Mouse (Mus musculus): ENCODE results near the gene Grap2.

Gene Grap2

DNA sequence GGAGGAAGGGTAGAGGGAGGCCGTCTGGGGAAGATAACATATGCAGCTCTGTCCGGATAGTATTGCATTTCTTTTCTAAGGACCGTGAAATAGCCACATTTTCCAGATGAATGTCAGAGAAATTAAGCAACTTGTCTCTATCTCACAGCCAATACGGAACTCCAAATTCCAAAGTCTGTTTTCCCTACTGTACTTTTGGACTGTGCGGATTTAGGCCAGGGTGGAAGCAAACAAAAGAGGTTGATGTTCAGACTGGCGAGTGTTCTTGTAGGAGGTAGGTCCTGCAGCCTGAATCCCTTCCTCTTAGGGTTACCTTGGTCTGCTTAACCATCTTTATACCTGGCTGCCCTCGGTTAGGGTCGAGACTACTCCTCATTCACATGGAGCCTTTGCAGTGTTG lies 109.9 kb downstream of the Grap2 start:
- DNase-seq (ENCODE audit: extremely low read depth, low read depth) = no peak

DNA sequence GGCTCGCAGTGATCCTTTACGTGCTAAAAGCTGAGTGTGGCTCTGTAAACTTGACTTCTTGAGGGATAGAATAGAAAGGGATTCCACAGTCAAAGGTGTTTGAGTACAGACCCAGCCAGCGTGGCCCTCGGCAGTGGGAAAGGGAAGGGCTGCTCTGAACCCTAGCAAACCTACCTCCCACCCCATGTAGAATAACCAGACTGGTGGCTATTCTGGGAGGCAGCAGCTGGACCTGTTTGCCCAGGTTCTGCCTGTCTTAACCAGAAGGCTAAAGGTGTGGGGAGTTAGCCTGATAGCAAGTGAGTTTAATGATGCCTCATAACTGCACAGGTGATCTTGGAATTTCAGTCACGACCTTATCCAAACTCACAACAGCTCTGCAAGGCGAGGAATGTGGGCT lies 110.8 kb downstream of the Grap2 start:
- no peak for DNase-seq (ENCODE audit: extremely low read depth, low read depth)

DNA sequence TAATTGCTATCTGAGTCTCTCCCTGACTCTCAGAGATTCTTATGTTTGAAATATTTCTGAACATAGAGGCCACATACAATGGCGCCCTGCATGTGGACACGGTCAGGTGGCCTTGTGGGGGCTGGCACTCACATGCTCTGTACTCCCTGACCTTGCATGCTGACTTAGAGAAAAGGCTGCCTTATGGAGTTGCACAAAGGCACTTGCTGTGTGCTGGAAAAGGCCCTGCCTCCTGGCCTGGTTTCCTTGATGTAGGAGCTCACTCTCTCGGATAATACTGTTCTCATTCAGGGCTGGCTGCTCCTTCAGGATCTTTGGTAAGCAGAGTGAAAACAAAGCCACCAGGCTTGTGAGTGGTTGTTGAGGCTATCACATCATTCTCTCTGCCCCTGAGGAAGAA lies 111.6 kb downstream of the Grap2 start:
- DNase-seq (ENCODE audit: extremely low read depth, low read depth) = no peak

DNA sequence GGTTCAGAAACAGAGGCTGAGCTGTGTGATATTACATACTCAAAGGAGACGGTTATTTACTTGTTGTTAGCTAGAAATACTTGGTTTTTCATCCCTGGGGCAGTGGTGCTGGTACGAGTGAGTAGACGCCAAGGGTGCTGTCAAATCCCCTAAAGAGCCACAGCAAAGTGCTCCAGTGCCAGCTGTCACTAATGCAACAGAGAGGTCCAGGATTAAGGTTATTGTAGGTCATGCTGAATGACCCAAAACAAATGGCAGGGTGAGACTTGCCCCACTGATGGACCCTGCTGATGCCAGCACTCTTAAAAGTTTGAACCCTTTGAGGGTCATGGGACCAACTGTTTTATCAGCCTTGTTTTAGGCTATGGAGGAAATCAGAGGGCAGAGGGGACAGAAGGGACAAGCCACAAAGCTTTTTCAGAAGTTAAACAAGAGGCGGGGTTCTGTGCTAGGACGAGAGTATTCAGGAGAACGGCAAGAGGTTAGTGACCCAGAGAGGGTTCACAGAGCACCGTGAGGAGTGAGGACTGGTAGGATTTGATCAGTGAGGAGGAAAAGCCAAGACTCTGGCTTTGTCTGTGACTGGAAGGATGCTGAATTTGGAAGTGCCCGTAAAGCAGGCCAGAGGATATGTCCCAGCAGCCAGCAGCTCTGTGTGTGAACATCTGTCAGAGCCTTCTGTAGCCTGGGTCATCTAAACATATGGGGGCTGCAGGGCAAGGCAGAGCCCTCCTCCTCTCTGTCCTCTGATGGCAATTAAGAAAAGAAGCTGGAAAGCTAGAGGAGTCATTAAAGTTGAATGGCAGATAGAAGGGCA lies 112.6 kb downstream of the Grap2 start:
- no peak for DNase-seq (ENCODE audit: extremely low read depth, low read depth)

DNA sequence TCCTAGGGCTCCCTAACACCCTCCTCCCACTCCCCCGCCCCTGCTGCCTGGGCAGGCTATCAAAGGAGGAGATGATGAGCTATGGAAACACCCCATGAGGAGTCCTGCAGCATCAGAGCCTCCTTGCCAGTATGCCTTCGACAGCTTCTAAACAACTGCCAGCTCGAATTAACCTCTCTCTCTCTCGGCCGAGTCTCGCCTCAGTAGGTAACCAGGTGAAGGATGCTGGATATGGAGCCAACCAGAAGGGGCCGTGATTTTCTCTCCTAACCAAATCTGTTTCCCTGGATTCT lies 113.2 kb downstream of the Grap2 start:
- DNase-seq (ENCODE audit: extremely low read depth, low read depth) = no peak

DNA sequence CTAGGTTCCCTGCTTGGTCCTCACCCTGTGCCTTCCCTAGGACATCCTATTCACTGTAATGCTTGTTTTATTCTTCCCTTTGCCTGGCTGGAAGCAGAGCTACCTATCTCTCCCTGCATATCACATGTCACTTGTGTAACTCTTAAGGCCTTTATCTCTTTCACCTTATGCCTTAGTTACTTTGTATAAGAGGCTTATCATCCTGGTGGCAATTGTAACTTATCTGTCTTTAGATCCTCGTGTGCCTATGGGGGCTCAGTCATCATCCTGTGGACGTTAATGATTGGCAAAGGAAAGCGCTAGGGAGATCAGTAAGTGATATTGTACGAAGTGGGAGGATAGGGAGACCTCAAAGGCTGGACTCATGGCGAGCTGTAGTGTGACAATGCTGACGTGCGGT lies 116.1 kb downstream of the Grap2 start:
- DNase-seq (ENCODE audit: extremely low read depth, low read depth) = no peak

DNA sequence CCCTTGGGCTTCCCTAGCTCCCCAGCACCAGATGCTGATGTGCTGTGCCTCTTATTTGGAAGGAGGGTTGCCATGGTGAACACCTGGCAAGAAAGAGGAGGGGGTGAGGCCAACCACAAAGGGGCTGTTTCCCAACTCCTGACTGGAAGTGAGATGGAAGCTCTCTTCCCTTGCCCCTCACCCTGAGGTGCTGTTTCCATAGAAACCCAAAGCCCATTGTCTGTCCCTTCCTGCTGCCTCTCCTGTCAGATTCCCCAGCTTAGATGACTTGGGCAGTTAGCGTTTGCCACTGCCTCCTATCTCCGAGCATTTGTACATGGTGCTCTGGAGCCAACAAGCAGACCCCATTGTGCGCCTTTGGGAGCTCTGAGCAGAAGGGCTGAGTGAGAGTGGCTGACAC lies 121.1 kb downstream of the Grap2 start:
- no peak for DNase-seq (ENCODE audit: extremely low read depth, low read depth)

DNA sequence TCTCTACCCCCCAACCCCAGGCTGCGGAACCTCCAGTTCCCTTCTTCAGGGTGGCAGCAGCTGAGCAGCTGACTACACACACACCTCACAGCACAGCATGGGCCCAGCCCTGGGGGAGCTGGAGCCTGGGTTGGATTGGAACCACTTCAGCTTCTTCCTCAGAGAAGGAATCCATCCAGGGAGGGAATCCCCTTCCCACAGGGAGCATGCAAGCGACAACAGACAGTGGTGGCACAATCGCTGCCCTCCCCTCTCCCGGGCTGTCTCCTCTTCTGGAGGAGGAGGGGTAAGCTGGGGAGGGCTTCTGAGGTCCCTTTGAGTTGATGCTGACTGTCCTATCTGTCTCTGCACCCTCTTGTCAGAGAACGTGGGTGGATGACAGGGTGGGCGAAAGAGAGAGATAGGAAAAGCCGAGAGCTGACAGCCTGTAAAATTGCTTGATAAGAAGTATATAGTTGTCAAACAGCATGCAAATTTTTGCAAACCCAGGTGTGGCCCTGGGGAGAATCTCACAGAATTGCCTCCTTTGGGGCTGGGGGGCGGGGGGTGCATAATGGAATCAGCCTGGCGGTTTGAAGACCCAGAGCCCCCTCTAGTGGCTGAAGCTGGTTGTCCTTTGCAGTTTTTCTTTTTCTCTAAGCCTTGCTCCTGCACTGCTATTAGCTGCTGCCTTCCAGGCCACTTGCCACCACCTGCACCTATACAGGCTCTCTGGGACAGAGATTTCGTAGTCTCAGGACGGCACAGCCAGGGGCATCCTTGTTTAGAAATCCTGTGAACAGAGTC lies 121.9 kb downstream of the Grap2 start:
- no peak for DNase-seq (ENCODE audit: extremely low read depth, low read depth)

DNA sequence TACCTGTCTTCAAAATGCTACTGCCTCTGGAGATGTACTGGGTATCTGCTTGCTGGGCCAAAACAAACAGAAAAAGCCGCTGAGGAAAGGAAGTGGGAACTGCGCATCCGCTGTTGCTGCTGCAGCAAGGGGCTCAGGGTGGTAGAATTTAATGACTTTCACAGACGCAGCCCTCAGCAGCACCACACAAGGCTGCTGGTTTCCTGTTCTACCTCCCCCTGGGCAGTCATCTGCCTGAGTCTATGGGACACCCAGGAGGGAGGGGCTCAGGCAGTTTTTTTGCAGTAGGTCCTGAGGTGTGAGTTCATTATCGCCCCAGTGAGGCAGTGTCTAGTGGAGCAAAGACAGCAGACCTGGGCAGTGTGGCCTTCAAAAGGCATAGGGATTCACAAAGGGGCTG lies 125.2 kb downstream of the Grap2 start:
- DNase-seq (ENCODE audit: extremely low read depth, low read depth) = no peak

DNA sequence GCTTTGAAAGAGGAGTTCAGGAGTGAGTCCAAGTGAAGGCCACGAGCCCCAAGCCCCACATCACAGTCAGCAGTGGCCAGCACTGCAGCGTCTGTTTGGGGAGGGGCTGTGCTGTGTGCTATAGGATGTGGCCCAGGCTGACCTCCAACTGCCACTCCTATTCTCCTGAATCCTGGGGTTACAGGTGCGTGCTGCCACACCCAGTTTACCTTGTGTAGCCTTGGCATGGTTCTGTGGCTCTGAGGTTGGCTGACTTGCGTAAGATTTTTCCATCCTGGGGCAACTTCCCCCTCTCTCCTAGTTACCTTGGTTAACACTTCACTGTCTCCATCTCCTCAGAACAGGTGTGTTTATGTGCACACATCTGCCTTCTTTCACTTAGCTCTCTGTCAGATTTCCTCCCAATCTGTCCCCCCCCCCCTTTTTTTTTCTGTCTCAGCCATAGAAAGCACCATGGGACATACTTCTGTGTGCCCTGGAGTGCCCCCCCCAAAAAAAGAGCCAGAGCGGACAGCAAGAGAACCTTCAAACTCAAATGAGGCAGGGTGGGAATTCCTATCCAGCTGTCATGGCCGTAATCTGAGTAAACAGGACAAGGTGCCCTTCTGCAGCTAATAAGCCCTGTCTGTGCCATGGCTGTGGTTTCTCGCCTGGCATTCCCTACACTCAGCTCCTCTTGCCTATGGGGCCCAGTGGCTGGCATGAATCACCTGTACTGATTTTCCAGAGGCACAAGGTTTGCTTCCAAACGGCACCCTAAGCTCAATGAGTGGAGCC lies 129.3 kb downstream of the Grap2 start:
- DNase-seq (ENCODE audit: extremely low read depth, low read depth) = no peak
